Mouse (Mus musculus): ENCODE results near the gene Nxph3.

Nxph3 gene

DNA sequence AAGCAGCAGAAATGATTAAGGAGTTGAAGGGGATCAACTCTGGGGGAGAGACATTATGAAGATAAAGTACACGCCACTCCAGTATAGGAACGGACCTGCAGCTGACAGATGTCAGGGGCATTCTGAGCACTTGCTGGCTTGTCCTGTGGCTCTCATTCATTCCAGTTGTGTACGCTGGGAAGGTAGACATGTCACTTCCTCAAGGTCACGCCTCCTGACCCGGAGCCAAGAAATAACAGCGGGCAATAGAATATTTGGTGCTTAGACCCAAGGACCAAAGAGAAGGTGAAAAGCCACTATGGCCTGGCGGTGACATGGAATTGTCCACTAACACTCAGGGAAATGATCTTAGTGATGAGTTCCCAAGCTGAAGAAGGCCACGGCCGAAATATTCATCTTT, 18.5 kb downstream of the Nxph3 start:
- in situ Hi-C loops (cut with MboI, MseI), result no loop called here

DNA sequence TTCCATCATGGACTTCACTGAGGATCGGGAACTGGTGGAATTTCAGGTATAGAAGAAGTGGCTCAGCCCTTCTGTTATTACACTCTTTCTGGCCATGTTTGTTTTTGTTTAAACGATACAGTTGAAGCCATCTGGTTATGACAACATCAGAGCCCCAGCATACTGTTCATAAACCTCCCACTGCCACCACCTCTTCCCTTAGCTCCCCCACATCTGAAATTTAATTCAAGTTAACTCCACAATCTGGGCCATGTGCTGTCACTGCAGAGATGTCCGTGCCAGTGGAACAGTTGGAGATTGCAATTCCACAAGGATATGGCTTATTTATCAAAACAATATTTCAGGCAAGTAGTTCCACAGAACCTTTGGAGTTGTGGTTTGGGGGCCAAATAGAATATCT, 20.0 kb downstream of the Nxph3 start:
- in situ Hi-C loops (cut with MboI, MseI), result no loop called here

DNA sequence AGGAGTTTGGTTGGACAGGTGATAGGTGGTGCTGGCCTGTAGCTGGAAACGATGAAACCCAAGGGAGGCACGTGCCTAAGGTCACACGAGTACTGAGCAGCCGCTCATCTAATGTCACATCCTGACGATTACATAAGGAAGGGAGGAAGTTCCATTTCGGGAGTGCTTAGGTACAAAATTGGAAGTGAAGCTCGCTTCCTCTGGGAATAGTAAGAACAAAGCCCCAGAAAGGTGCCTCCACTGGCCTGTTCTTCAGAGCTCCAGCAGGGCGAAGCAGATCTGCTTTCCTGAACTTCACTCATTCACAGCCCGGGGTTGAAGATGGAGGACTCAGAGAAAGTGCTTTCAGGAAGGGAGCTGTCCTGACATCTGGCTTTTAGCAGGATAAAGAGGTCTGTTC, 20.4 kb downstream of the Nxph3 start:
- in situ Hi-C loops (cut with MboI, MseI), result no loop called here

DNA sequence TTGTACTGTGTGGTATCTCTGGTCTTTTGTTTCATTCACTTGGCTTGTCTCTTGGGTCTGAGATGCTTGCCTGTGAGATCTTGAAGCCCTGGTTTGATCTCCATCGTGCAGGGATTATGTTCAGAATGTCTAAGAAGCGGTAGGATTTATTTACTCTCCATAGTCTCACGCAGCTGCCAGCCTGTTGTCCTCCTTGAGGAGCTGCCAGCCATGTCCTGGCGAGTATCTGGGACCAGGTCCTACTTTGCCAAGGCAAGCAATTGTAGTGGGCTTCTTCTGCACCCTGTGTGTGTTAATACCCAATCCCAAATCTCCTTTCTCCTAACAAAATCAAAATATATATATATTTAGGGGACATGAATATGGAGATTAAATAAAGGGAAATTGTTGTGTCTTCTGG, 21.4 kb downstream of the Nxph3 start:
- in situ Hi-C loops (cut with MboI, MseI), result no loop called here

DNA sequence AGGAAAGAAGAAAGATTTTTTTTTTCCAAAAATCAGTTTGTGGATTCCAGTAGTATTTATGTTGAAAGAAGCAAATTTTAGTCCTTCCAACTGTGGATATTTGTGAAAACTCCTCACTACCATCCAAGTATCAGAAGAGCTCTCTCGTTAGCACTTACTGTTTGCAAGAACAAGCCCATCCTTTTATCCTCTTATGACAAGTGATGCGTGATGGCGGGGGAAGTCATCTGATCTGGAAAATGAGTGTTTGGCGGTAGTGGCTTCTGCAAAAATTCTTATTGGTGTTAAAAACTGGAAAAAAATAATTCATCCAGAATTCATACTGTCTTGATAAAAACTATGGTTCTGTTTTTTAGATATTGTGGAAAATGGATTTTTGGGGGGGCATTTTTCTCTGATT, 22.1 kb downstream of the Nxph3 start:
- in situ Hi-C loops (cut with MboI, MseI), result no loop called here

DNA sequence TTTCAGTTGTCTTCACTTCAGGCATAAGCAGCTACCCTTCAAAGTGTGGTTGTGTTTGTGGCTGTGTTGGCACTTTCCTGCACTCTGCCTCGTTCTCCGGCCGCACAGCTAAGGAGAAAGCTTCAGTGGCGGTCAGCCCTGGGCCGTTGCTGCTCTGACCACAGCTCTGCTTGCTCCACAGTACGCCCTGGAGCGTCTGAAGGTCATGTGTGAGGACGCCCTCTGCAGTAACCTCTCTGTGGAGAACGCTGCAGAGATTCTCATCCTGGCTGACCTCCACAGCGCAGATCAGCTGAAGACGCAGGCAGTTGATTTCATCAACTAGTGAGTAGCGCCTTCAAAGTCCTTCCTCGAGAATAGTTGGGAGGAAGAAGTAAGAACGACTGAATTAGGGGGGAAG, 24.3 kb downstream of the Nxph3 start:
- in situ Hi-C loops (cut with MboI, MseI), result no loop called here

DNA sequence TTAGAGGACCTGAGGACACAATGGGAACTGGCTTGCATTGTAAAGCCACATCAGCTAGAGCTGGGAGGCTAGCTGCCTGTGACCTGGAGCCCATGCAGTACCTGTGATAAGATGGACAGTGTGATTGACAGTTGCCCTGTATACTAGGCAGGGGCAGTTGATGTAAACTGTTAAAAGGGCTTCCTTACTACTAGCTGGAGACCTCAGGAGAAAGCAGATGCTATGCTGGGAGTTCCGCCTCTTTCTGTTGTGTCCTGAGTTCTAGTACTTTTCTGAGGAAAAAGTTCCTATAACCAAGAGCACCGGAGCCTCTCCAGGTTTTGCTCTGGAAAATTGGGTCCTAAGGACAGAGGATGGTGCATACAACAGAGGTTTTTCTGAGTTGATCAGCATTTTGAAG, 27.1 kb downstream of the Nxph3 start:
- in situ Hi-C loops (cut with MboI, MseI), result no loop called here

DNA sequence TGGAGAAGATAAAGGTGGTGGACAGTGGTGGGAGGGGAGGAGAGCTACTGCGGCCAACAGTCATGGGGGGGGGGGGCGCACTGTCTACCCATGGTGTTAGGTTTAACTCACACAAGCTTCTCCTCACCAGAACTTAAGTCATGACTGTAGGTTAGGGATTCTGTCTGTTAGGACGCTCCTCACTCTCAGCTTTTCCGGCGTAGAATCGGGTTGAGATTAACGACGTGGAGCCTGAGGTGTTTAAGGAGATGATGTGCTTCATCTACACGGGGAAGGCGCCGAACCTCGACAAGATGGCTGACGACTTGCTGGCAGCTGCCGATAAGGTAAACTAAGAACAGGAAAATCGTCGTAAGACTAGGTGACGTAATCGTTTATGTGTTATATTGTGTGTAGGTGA, 28.7 kb downstream of the Nxph3 start:
- in situ Hi-C loops (cut with MboI, MseI), result no loop called here

DNA sequence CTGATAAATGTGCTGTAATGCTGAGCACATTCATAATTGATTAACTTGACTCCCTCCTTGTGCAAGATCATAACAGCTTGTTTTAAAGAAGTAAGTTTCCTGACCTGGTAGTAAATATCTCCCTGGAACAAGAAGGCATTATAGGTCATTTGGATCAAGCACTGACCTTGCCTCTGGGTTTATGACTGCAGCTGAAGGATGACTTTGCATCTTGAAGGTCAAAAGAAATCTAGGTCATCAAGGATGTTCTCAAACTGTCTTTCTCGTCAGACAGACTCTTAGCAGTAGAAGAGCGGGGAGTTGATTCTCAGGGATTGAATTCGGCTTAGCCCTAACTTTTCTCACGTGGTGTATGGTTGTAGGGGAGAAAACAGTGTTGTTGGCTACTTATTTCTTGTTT, 33.7 kb downstream of the Nxph3 start:
- in situ Hi-C loops (cut with MboI, MseI), result no loop called here

DNA sequence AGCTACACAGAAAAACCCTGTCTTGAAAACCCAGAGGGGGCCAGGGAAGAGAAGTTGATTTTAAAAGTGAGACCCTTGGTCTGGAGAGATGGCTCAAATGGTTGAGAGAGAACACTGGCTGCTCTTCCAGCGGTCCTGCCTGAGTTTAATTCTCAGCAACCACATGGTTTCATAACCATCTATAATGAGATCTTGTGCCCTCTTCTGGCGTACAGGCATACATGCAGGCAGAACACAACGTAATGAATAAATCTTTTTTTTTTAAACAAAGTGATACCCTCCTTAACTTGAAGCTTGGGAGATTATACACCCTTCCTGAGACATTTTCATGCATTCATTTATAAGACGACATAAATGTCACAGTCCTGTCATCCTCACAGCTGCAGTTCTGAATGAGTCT, 34.9 kb downstream of the Nxph3 start:
- in situ Hi-C loops (cut with MboI, MseI), result no loop called here

DNA sequence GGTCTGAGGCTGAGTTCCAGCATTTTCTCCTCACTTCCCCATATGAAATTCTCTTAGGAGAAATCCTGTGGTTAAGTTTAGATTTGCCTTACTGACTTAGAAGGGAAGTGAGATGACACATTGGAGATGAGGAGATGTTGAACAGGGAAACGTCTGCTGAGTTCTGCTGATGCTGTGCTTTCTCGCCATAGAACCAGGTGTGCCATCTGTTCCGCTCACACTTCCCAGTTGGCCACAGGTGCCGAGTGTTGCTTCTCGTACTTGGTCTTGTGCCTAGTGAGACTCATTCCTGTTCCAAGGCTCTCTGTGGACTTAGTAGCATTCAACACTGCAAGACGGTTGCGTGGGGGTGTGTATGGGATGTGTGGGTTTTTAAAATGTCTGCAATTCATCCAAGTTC, 38.0 kb downstream of the Nxph3 start:
- in situ Hi-C loops (cut with MboI, MseI), result no loop called here

DNA sequence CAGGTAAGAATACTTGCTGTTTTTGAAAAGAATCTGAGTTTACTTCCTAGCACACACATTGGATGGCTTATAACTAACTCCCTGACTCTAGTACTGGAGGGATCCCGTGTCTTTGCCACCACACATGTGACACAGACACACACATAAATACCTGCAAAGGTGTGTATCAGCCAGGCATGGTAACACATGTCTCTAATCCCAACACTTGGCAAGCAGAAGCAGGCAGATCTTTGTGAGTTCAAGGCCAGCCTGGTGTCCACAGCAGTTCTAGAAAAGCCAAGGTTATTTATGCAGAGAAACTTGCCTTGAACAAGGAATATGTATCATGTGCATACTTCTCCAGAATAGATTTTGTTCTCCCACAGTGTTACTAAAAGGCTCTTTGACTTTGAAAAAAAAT, 40.9 kb downstream of the Nxph3 start:
- in situ Hi-C loops (cut with MboI, MseI), result no loop called here

DNA sequence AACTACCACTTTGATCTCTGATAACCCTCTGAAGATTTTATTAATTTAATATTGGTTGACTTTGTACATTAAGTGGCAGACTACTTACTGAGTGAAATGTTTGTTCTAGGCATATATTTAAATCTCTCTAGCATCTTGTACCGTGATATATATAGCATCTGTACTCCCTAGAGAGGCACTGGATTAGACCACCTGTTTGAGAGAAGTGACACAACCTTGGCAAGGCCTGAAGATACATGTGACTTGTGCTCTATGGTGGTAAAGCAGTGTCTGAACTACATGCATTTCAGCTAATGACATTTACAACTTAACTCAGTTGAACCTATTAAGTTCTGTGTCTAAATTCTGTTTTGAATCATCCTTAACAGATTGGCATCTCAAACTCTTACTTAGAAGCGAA, 41.4 kb downstream of the Nxph3 start:
- in situ Hi-C loops (cut with MboI, MseI), result no loop called here

DNA sequence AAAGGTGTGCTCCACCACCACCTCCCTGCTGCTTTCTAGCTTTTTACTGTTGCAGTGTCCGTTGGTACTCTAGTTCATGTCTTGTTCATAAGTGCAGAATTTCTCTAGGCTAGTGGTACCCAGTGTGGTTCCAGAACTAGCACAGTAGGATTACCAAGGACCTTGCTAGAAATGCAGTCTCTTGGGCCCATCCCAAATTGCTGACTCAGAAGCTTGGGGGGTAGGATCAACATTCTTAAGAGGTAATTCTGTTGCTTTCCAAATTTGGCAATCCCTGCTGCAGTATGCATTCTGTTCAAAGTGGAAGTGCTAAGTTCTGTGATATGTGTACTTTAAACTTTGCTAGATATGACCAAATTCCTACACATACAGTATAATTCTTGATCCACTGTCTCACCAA, 46.6 kb downstream of the Nxph3 start:
- in situ Hi-C loops (cut with MboI, MseI), result no loop called here

DNA sequence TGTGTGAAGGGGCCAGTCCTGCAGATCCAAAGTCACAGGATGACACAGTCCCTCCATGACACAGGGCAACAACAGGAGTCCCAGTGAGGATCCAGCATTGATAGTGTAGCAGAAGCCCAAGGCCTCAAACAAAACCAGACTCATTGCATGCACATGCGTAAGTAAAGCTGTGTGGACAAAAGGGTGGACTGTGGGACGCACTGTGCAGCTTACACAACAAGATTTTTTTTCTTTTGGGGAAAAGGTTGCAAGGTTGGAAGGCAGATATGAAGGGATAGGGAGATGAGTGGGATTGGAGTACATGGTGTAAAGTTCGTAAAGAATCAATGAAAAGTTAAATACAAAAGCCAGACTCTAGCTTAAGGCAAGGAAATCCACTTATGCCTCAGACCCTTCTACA, 52.2 kb downstream of the Nxph3 start:
- in situ Hi-C loops (cut with MboI, MseI), result no loop called here

DNA sequence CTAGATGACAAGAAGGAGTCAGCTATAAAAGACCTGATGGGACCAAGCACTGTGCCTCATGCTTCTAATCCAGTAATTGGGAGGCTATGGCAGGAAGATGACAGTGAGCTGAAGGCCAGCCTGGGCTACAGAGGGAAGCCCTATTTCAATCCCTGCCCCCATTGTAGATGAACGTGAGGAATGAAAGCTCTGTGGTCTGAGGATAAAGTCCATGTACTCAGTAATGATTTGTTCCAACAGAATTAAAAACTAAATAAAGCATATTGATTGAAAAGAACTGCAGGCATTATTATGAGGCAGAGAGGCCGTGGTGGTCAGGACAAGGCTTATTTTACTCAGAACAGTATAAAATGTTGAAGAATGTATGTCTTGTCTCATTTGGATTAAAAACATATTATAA, 53.5 kb downstream of the Nxph3 start:
- in situ Hi-C loops (cut with MboI, MseI), result no loop called here

All from T-helper 17 cell (primary cell).